In genomic region chr6:39543769-39544420, GRCm38 (mm10) we compare ENCODE assay signal across 9 mouse cellular contexts. TPM values are rescaled to one million over a fixed set of nuclear protein-coding genes. Genes with fewer than 3 reads are reported as not detected.
DNase-seq lines count a peak whose midpoint lies in the region; ATAC-seq lines count a peak whose summit lies in the region.
"Had no signal": no experiment of that assay in that cellular context is flagged by ENCODE, and none has a peak within 500 bp of the region (broad histone marks: within the 10 kb centered on the region; RNA-seq: fewer than 3 reads in every experiment).

No protein-coding gene starts in this region.

- peak overlapping the region; percentile 85 for H3K27ac ChIP-seq in heart, embryonic 10.5 days
- peak overlapping the region; percentile 82 for H3K27ac ChIP-seq in embryonic facial prominence, embryonic 15.5 days (replicated peaks)
- H3K27ac ChIP-seq in midbrain, embryonic 12.5 days (replicated peaks), result peak overlapping the region; percentile 78

- H3K9ac ChIP-seq in embryonic facial prominence, embryonic 15.5 days, result no peak overlapping the region
- no peak overlapping the region; the same call in 1 of the 2 replicates for H3K9ac ChIP-seq in midbrain, embryonic 12.5 days (replicated peaks)

- no peaks in the 10 kb centered on the region for H3K27me3 ChIP-seq in heart, embryonic 10.5 days (ENCODE audit: insufficient read depth, poor library complexity, severe bottlenecking)
- no peaks in the 10 kb centered on the region for H3K27me3 ChIP-seq in embryonic facial prominence, embryonic 15.5 days
- H3K27me3 ChIP-seq in midbrain, embryonic 12.5 days, result no peaks in the 10 kb centered on the region

- no peak for DNase-seq in heart, embryonic 10.5 days (ENCODE audit: low spot score)
- no peak for DNase-seq in heart, postnatal 4 days
- peak; percentile 18 for DNase-seq in kidney, adult 9 months
- DNase-seq in spleen, postnatal 4 days (ENCODE audit: low spot score in 2 of 2), result no peak
- no peak for DNase-seq in thymus, postnatal 14 days
- DNase-seq in urinary bladder, postnatal 10 days (ENCODE audit: low spot score), result no peak

- ATAC-seq in embryonic facial prominence, embryonic 15.5 days (ENCODE audit: insufficient number of reproducible peaks, low FRiP score, low TSS enrichment, low read depth), result no peak
- ATAC-seq in midbrain, embryonic 12.5 days (ENCODE audit: low FRiP score, low read depth), result no peak

- no peak overlapping the region for H3K4me2 ChIP-seq in embryonic facial prominence, embryonic 15.5 days (replicated peaks)
- no peak overlapping the region for H3K4me2 ChIP-seq in midbrain, embryonic 12.5 days (replicated peaks)

- H3K4me3 ChIP-seq in heart, embryonic 10.5 days, result no peak overlapping the region
- no peak overlapping the region for H3K4me3 ChIP-seq in embryonic facial prominence, embryonic 15.5 days (replicated peaks)
- no peak overlapping the region for H3K4me3 ChIP-seq in midbrain, embryonic 12.5 days

- no peaks in the 10 kb centered on the region for H3K9me3 ChIP-seq in heart, embryonic 10.5 days
- H3K9me3 ChIP-seq in embryonic facial prominence, embryonic 15.5 days (replicated peaks), result no peaks in the 10 kb centered on the region
- H3K9me3 ChIP-seq in midbrain, embryonic 12.5 days, result no peaks in the 10 kb centered on the region

- 58% methylated on average over 15 of the region's 15 CpGs for WGBS in heart, embryonic 10.5 days
- 50% methylated on average over 15 of the region's 15 CpGs for WGBS in embryonic facial prominence, embryonic 15.5 days
- WGBS in midbrain, embryonic 12.5 days, result 11% methylated on average over 15 of the region's 15 CpGs

- peaks cover 18% of the 10 kb centered on the region; the same call in 1 of the 2 replicates for H3K36me3 ChIP-seq in heart, embryonic 10.5 days
- H3K36me3 ChIP-seq in embryonic facial prominence, embryonic 15.5 days, result no peaks in the 10 kb centered on the region
- H3K36me3 ChIP-seq in midbrain, embryonic 12.5 days, result no peaks in the 10 kb centered on the region

- peaks cover 62% of the 10 kb centered on the region for H3K4me1 ChIP-seq in heart, embryonic 10.5 days
- peaks cover 56% of the 10 kb centered on the region for H3K4me1 ChIP-seq in embryonic facial prominence, embryonic 15.5 days
- peaks cover 67% of the 10 kb centered on the region for H3K4me1 ChIP-seq in midbrain, embryonic 12.5 days

RNA-seq across cellular contexts. Expression of gene Dennd2a, which starts 13.8 kb away (rescaled TPM):
- 22.8 and 29.6 TPM in 2 replicates for polyA plus RNA-seq in heart, embryonic 10.5 days (2016; fragmentation: Nextera tagmentation; extraction: Ambion mirVana)
- total RNA-seq in heart, postnatal 4 days (2021), result 10 to 100 TPM; 26.1 to 27.5 TPM
- polyA plus RNA-seq in embryonic facial prominence, embryonic 15.5 days (2015; fragmentation: Nextera tagmentation; extraction: Ambion mirVana), result 21.1 and 22.7 TPM in 2 replicates
- polyA plus RNA-seq in midbrain, embryonic 12.5 days (2016; fragmentation: Nextera tagmentation; extraction: Ambion mirVana), result 61.4 and 68.5 TPM in 2 replicates

RNA-seq across cellular contexts. Expression of gene Adck2, which starts 29.8 kb away (rescaled TPM):
- 16.5 and 16.8 TPM in 2 replicates for polyA plus RNA-seq in heart, embryonic 10.5 days (2016; fragmentation: Nextera tagmentation; extraction: Ambion mirVana)
- 10 to 100 TPM; 15.9 to 16.6 TPM for total RNA-seq in heart, postnatal 4 days (2021)
- polyA plus RNA-seq in embryonic facial prominence, embryonic 15.5 days (2015; fragmentation: Nextera tagmentation; extraction: Ambion mirVana), result 36.5 and 44.9 TPM in 2 replicates
- 35.9 and 36.9 TPM in 2 replicates for polyA plus RNA-seq in midbrain, embryonic 12.5 days (2016; fragmentation: Nextera tagmentation; extraction: Ambion mirVana)

RNA-seq across cellular contexts. Expression of gene Gm42420, which starts 41.7 kb away (rescaled TPM):
- polyA plus RNA-seq in heart, embryonic 10.5 days (2016; fragmentation: Nextera tagmentation; extraction: Ambion mirVana), result 1.5 TPM in 1 of 2 replicates, not detected in the other
- total RNA-seq in heart, postnatal 4 days (2021), result not detected
- 0.83 and 1.3 TPM in 2 replicates for polyA plus RNA-seq in embryonic facial prominence, embryonic 15.5 days (2015; fragmentation: Nextera tagmentation; extraction: Ambion mirVana)
- 0.37 and 1.2 TPM in 2 replicates for polyA plus RNA-seq in midbrain, embryonic 12.5 days (2016; fragmentation: Nextera tagmentation; extraction: Ambion mirVana)
- polyA plus RNA-seq: C2C12 had no signal

RNA-seq across cellular contexts. Expression of gene Ndufb2, which starts 48.5 kb away (rescaled TPM):
- 404 and 515 TPM in 2 replicates for polyA plus RNA-seq in heart, embryonic 10.5 days (2016; fragmentation: Nextera tagmentation; extraction: Ambion mirVana)
- 100 to 1,000 TPM; 406 to 449 TPM for total RNA-seq in heart, postnatal 4 days (2021)
- polyA plus RNA-seq in embryonic facial prominence, embryonic 15.5 days (2015; fragmentation: Nextera tagmentation; extraction: Ambion mirVana), result 332 and 334 TPM in 2 replicates
- 267 and 275 TPM in 2 replicates for polyA plus RNA-seq in midbrain, embryonic 12.5 days (2016; fragmentation: Nextera tagmentation; extraction: Ambion mirVana)
